Mouse (Mus musculus) hindbrain, embryonic 11.5 days (tissue): ENCODE measurements around the gene Bean1. TPM values are rescaled to one million over a fixed set of nuclear protein-coding genes. Genes with fewer than 3 reads are reported as not detected.

Source experiments
- ATAC-seq: fragments of 200-750 bp; cut with Nextera tagmentation; 2 replicates; pipeline ENCODE4 v1.8.0; 2017; ENCODE audit warnings: mild to moderate bottlenecking, moderate TSS enrichment, moderate library complexity; ENCODE audit not compliant: low FRiP score
- DNase-seq: peaks from one replicate; pipeline ENCODE4 v3.0.0-alpha.2; 2015; ENCODE audit warnings: low spot score
- H3K27ac ChIP-seq: fragments of 300-500 bp; sonication (generic); 2 replicates; pipeline ENCODE4 v1.5.1; 2014; ENCODE audit warnings: mild to moderate bottlenecking, low read depth, low read length
- H3K27me3 ChIP-seq: fragments of 300-500 bp; sonication (generic); 2 replicates; pipeline ENCODE4 v1.6.1; 2014; ENCODE audit warnings: mild to moderate bottlenecking, low read length, moderate library complexity, mixed read lengths; ENCODE audit not compliant: control insufficient read depth, insufficient read depth
- H3K36me3 ChIP-seq: fragments of 300-500 bp; sonication (generic); 2 replicates; pipeline ENCODE4 v1.6.1; 2014; ENCODE audit warnings: mild to moderate bottlenecking, low read length, moderate library complexity, mixed read lengths; ENCODE audit not compliant: control insufficient read depth, insufficient read depth
- H3K4me1 ChIP-seq: fragments of 300-500 bp; sonication (generic); replicated peaks from 2 replicates; pipeline ENCODE4 v1.6.1; 2014; ENCODE audit warnings: low read length, mixed read lengths; ENCODE audit not compliant: control insufficient read depth, insufficient read depth
- H3K4me2 ChIP-seq: fragments of 300-500 bp; sonication (generic); replicated peaks from 2 replicates; pipeline ENCODE4 v1.6.1; 2014; ENCODE audit warnings: mild to moderate bottlenecking, low read depth, low read length
- H3K4me3 ChIP-seq: fragments of 300-500 bp; sonication (generic); 2 replicates; pipeline ENCODE4 v1.5.1; 2014; ENCODE audit warnings: low read depth, low read length
- H3K9ac ChIP-seq: fragments of 300-500 bp; sonication (generic); 2 replicates; pipeline ENCODE4 v1.6.1; 2014; ENCODE audit warnings: low read depth, low read length
- H3K9me3 ChIP-seq: fragments of 300-500 bp; sonication (generic); 2 replicates; pipeline ENCODE4 v1.6.1; 2016; ENCODE audit warnings: low read length; ENCODE audit not compliant: control insufficient read depth
- whole genome bisulfite sequencing: fragments of 180-500 bp; shearing (Covaris S2); extraction: QIAGEN DNeasy Blood & Tissue Kit; methylation state at CpG from one replicate; pipeline ENCODE4 v1.1.7; 2014; 5-methylcytosine and 5-hydroxymethylcytosine counted together
- polyA plus RNA-seq: library from polyadenylated mRNA; unstranded; fragments of >200 nt; fragmentation: Nextera tagmentation; extraction: Ambion mirVana; gene quantifications from 2 replicates; pipeline ENCODE4 v1.2.1, GENCODE M21; 2014

The Bean1 gene
- polyA plus RNA-seq, 1 experiment from 2014 or later: 0.88 TPM

DNA sequence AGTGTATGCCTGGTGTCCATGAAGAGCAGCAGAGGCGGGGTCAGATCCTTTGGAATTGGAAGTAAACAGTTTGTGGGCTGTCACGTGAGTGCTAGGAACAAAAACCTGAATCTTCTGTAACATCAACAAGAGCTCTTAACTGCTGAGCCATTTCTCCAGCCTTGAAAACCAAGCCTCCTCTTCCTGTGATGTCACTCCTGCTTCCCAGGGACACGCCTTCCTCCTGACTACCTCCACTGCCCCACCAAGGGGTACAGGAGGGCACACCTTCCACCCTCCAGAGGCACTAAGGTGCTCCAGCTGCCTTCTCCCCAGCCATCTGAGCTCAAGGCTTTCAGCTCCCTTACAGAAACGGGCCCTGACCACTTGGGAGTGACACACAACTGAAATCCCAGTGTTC lies 76.4 kb downstream of the Bean1 start:
- Histone ChIP-seq H3K9me3 (no peaks in the 10 kb centered on the region), H3K27me3 (no peaks in the 10 kb centered on the region), H3K27ac (no peak overlapping the region), H3K4me3 (no peak overlapping the region), H3K36me3 (peaks cover 2% of the 10 kb centered on the region; the same call in 1 of the 2 replicates), H3K4me2 (no peak overlapping the region), H3K9ac (no peak overlapping the region), H3K4me1 (no peaks in the 10 kb centered on the region)
- ATAC-seq (no peak), DNase-seq (no peak)
- 84% methylated on average over 4 of the region's 4 CpGs for WGBS

DNA sequence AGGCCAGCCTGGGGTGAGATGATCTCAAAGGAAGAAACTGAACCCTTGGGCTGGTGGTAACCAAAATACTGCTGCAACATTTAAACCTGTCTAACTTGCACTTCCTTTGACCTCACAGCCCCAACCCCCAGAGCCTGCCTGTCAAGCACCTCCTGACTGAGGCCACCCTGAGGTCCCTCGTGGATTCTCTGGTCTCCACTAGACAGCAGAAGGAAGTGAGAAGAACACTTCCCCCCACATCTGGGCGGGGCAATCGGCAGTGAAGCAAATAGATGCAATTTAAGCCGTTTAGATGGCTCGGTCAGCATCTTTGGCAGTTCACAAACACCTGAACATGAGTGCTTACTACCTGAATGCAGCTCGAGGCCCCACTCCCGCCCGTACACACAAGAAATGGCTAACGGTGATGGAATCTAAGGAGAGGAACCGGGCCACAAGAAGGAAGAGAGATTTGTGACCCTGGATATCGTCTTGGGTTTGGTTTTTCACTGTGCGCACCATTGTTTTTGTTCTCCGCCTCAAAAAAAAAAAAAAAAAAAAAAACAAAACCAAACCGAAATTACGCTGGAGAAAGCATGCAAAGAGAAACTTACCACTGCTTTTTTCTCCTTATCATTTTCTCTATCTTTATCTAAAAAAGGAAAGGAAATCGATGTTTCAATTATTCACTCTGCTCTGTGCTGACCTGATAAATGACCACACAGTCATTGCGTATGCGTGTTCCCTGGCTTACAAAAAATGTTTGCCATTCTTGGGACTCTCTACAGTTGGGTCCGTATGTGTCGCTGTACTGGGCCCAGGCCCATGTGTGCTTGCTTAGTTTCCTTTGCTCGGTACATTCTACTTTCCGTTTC lies 77.0 kb downstream of the Bean1 start:
- no peaks in the 10 kb centered on the region for H3K27me3 ChIP-seq
- peaks cover 2% of the 10 kb centered on the region; the same call in 1 of the 2 replicates for H3K36me3 ChIP-seq
- H3K4me1 ChIP-seq: no peaks in the 10 kb centered on the region
- 77% methylated on average over 22 of the region's 22 CpGs for WGBS
- H3K9ac ChIP-seq: peak overlapping the region; percentile 85; the same call in 1 of the 2 replicates
- peak overlapping the region; percentile 59 for H3K4me2 ChIP-seq
- no peaks in the 10 kb centered on the region for H3K9me3 ChIP-seq
- peak overlapping the region; percentile 87 for H3K4me3 ChIP-seq
- no peak overlapping the region for H3K27ac ChIP-seq
- DNase-seq (no peak), ATAC-seq (no peak)

DNA sequence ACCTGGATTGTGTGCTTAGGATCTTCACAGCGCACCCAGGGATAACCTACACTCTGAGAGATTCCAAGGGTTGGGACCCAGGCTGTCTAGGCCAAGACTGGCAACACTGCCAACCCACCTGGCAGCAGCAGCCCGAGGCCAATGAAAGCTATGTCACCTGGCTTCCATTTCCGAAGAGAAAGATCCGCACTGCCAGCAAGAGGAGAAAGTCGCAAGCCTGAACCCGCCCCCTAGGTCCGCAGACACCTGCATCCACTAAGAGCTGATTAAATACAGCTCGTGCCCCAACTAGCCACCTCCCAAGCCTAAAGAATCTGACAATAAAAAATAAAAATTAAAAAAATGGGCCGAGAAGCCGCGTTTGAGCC lies 77.7 kb downstream of the Bean1 start:
- no peaks in the 10 kb centered on the region for H3K4me1 ChIP-seq
- H3K4me2 ChIP-seq: peak overlapping the region; percentile 59
- 5% methylated on average over 11 of the region's 11 CpGs for WGBS
- H3K4me3 ChIP-seq: peak overlapping the region; percentile 87
- H3K27me3 ChIP-seq: no peaks in the 10 kb centered on the region
- peaks cover 2% of the 10 kb centered on the region; the same call in 1 of the 2 replicates for H3K36me3 ChIP-seq
- ATAC-seq: peak; percentile 10; the same call in 1 of the 2 replicates
- peak overlapping the region; percentile 85 for H3K9ac ChIP-seq
- no peaks in the 10 kb centered on the region for H3K9me3 ChIP-seq
- DNase-seq: peak; percentile 10
- H3K27ac ChIP-seq: no peak overlapping the region

DNA sequence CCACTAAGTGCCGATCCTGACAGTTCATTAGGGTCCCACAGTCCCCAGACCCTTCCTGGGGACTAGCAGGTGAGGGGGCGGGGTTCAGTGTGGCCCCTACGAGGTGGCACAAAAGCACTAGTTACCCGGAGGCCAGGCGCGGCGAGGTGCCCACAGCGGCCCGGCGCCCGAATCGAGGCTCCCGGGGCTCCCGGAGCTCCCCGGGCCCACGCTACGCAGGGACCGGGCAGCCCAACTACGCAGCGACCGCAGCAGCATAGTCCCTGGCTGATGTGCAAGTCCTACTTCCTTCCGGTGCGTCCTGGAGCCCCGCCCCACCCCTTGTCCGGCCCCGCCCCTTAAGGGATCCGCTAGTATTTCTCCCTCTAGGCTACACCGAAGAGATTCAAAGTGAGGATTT lies 78.0 kb downstream of the Bean1 start, which contains the start of gene Tk2:
Gene Tk2, minus strand, starts transcription at position 283 of the 400 bp plus-strand sequence.
- H3K9ac ChIP-seq: peak within 1 kb of the TSS; percentile 85
- no peaks in the 10 kb centered on the region for H3K4me1 ChIP-seq
- H3K4me2 ChIP-seq: peak within 1 kb of the TSS; percentile 59
- DNase-seq (peak; percentile 85), ATAC-seq (peak; percentile 88)
- H3K4me3 ChIP-seq: peak within 1 kb of the TSS; percentile 87
- H3K9me3 ChIP-seq: no peaks in the 10 kb centered on the region
- no peaks in the 10 kb centered on the region for H3K36me3 ChIP-seq
- WGBS: under 1% methylated on average over 28 of the region's 28 CpGs
- H3K27me3 ChIP-seq: no peaks in the 10 kb centered on the region
- H3K27ac ChIP-seq: no peak within 1 kb of the TSS

GRCm38 (mm10) chr8:104249442-104249996 lies 79.3 kb downstream of the Bean1 start:
- Histone ChIP-seq H3K4me1 (no peaks in the 10 kb centered on the region), H3K4me2 (no peak overlapping the region), H3K36me3 (no peaks in the 10 kb centered on the region), H3K4me3 (no peak overlapping the region), H3K9ac (no peak overlapping the region), H3K27ac (no peak overlapping the region), H3K27me3 (no peaks in the 10 kb centered on the region), H3K9me3 (no peaks in the 10 kb centered on the region)
- DNase-seq: no peak
- 84% methylated on average over 7 of the region's 7 CpGs for WGBS
- ATAC-seq: no peak

- 4% methylated on average over 41 of the region's 41 CpGs for WGBS
- no peaks in the 10 kb centered on the region for H3K36me3 ChIP-seq
- ATAC-seq (peak; percentile 87), DNase-seq (peak; percentile 96)
- peak within 1 kb of the TSS; percentile 84 for H3K9ac ChIP-seq
- peak within 1 kb of the TSS; percentile 76 for H3K4me2 ChIP-seq
- no peaks in the 10 kb centered on the region for H3K9me3 ChIP-seq
- H3K27ac ChIP-seq: 0 out of 2 replicates have a peak within 1 kb of the TSS, but pooled peaks have one; percentile 30
- H3K4me1 ChIP-seq: no peaks in the 10 kb centered on the region
- no peaks in the 10 kb centered on the region for H3K27me3 ChIP-seq
- peak within 1 kb of the TSS; percentile 70 for H3K4me3 ChIP-seq
Measured at GRCm38 (mm10) chr8:104250439-104251367, 80.5 kb downstream of the Bean1 start, which contains the start of gene Cklf. TSS of gene Cklf (plus strand) at chr8:104250861.

DNA sequence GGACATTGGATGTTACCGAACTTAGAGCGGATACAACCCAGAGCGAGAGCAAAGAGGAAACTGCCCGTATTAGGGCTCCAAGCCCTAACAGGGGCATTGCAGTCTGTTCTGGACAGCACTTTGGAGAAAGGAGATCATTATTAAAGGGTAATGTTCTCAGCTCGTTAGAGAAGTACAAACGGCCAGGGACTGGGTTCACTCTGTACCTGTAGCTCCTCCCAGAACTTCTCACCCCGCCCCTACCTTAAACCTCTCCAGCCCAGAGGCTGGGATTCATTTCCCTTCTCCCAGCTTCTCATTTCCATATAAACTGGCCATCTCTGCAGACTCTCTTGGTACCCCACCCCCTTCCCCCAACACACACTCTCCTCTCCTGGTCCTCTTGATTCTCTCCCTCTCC lies 81.2 kb downstream of the Bean1 start:
- peak; percentile 13 for ATAC-seq
- Histone ChIP-seq H3K4me1 (no peaks in the 10 kb centered on the region), H3K36me3 (no peaks in the 10 kb centered on the region), H3K27me3 (no peaks in the 10 kb centered on the region), H3K4me2 (peak overlapping the region; percentile 76), H3K9ac (peak overlapping the region; percentile 84), H3K9me3 (no peaks in the 10 kb centered on the region), H3K4me3 (peak overlapping the region; percentile 70), H3K27ac (no peak overlapping the region)
- DNase-seq: peak; percentile 31
- 0% methylated on average over 7 of the region's 7 CpGs for WGBS

DNA sequence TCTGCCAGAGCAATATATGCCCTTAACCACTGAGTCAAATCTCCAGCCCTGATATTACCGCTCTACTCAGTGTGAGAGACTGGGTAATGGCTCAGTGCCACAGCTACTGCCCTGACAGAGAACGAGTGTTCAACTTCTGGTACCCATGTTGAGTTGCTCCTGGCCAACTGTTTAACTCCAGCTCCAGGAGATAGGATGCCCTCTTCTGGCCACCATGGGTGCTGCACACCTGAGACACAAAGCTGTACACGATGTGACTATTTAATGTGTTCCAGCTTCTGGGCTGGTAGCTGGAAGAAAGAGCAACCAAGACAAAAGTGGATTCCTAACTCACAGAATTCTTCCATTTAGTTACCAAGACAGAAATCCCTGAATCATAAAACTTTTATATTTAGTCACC lies 82.8 kb downstream of the Bean1 start:
- no peak overlapping the region for H3K4me2 ChIP-seq
- H3K4me1 ChIP-seq: no peaks in the 10 kb centered on the region
- DNase-seq: peak; percentile 24
- WGBS: 91% methylated on average over 3 of the region's 3 CpGs
- ATAC-seq: no peak
- no peaks in the 10 kb centered on the region for H3K9me3 ChIP-seq
- H3K27me3 ChIP-seq: no peaks in the 10 kb centered on the region
- no peaks in the 10 kb centered on the region; the same call in 1 of the 2 replicates for H3K36me3 ChIP-seq
- H3K4me3 ChIP-seq: no peak overlapping the region
- H3K9ac ChIP-seq: no peak overlapping the region
- no peak overlapping the region for H3K27ac ChIP-seq
